Mouse (Mus musculus) layer of hippocampus, postnatal 25 days (tissue): Measurements from ENCODE around the gene Epb42. TPM values are rescaled to one million over a fixed set of nuclear protein-coding genes. Genes with fewer than 3 reads are reported as not detected.

Experiments used
- DNase-seq, 2 experiments: peaks; one replicate each; pipeline ENCODE4 v3.0.0; 2022; ENCODE audit warnings: mixed read lengths in 2 of 2, low spot score in 1 of 2; ENCODE audit errors: extremely low spot score in 1 of 2
- microRNA-seq, 2 experiments: library from miRNA; unstranded; fragments of <30 nt; microRNA quantifications; one replicate each; pipeline ENCODE4 v1.2.0; 2021
- total RNA-seq, 2 experiments: library from RNA; stranded (reverse); gene quantifications; 2 replicates each; pipeline ENCODE4 v1.2.3; 2021

Gene Epb42
- total RNA-seq, 2 experiments from 2014 or later: not detected

DNA sequence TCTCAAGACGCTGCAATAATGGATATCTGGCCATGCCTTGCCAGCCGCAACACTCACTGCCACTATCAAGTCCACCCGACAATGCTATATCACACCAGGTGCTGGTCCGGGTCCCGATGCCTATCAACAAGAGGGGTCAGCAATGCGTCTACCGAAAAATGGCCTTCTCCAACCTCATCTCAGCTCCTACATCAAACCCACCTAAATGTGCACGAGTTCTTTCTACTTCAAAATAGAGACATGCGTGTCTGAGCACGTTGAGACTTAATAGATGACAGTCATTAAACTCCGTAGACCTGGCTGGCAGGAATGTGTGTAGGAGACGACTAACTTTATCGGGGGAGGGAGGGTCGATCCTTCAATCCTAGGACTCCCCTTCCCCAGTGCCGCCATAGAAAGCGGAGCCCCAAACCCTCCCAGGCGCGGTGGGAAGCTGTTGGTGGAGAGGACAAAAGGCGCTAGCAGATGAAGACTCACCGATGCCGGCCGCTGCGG is 66.8 kb downstream of the Epb42 start:
- DNase-seq: no peak

Small RNA genes within 50 kb of the gene (microRNA-seq; reads per million reads assigned to microRNA genes)
- gene Gm44325: 0 reads per million in 2 experiments

Other genes starting within 250 kb of the Epb42 start
- 10 to 100 TPM; 22.8 to 31.9 TPM for gene Cdan1, start 186.9 kb downstream of the Epb42 start, total RNA-seq
- gene Ttbk2, start 186.5 kb downstream of the Epb42 start, total RNA-seq: 10 to 100 TPM; 63.0 to 72.8 TPM
- 10 to 100 TPM; 42.0 to 46.7 TPM for gene Ubr1, start 66.4 kb downstream of the Epb42 start, total RNA-seq
- 10 to 100 TPM; 21.8 to 27.5 TPM for gene Tmem62, start 60.1 kb downstream of the Epb42 start, total RNA-seq
- 10 to 100 TPM; 58.4 to 58.8 TPM for gene Ccndbp1, start 28.7 kb downstream of the Epb42 start, total RNA-seq
- not detected for gene Tgm5, start 48.8 kb upstream of the Epb42 start, total RNA-seq
- under 1 TPM; 0.15 to 0.16 TPM for gene Tgm7, start 72.7 kb upstream of the Epb42 start, total RNA-seq
- 10 to 100 TPM; 17.9 to 19.6 TPM for gene Adal, start 103.4 kb upstream of the Epb42 start, total RNA-seq
- gene Lcmt2, start 103.6 kb upstream of the Epb42 start, total RNA-seq: 1 to 10 TPM; 7.7 to 9.2 TPM
- gene Tubgcp4, start 133.6 kb upstream of the Epb42 start, total RNA-seq: 10 to 100 TPM; 34.8 to 37.8 TPM
- gene Zscan29, start 134.1 kb upstream of the Epb42 start, total RNA-seq: 1 to 10 TPM; 6.1 to 6.4 TPM
- gene Trp53bp1, start 234.3 kb upstream of the Epb42 start, total RNA-seq: 100 to 1,000 TPM; 130 to 154 TPM